Mouse (Mus musculus): Measurements from ENCODE around the gene Prdm13.

Prdm13 gene

GRCm38 (mm10) chr4:21685595-21686091, at the start of gene Prdm13:
Prdm13 (minus strand) TSS chr4:21685963.
- DNase-seq (ENCODE audit: low spot score in 2 of 2) = no peak

- DNase-seq (ENCODE audit: low spot score in 2 of 2) = peak; percentile 90 to 93
These were observed 41.9 kb upstream of the Prdm13 start, which contains the start of gene Ccnc for GRCm38 (mm10) chr4:21727615-21728165. Ccnc (plus strand) TSS chr4:21727701.

GRCm38 (mm10) chr4:21726912-21727614, 41.3 kb upstream of the Prdm13 start:
- DNase-seq (ENCODE audit: low spot score in 2 of 2) = peak in 1 of 2 experiments; percentile 7

GRCm38 (mm10) chr4:21722752-21723334, 37.1 kb upstream of the Prdm13 start:
- no peak for DNase-seq (ENCODE audit: low spot score in 2 of 2)

GRCm38 (mm10) chr4:21712147-21712546, 26.4 kb upstream of the Prdm13 start:
- peak; percentile 69 to 81 for DNase-seq (ENCODE audit: low spot score in 2 of 2)

- no peak for DNase-seq (ENCODE audit: low spot score in 2 of 2)
These were observed 19.3 kb upstream of the Prdm13 start for GRCm38 (mm10) chr4:21705046-21705445.

GRCm38 (mm10) chr4:21695638-21696254, 10.0 kb upstream of the Prdm13 start:
- peak in 1 of 2 experiments; percentile 35 for DNase-seq (ENCODE audit: low spot score in 2 of 2)

- DNase-seq (ENCODE audit: low spot score in 2 of 2) = no peak
These were observed 4.5 kb upstream of the Prdm13 start for GRCm38 (mm10) chr4:21690221-21690620.

- no peak for DNase-seq (ENCODE audit: low spot score in 2 of 2)
These were observed 3.8 kb upstream of the Prdm13 start for GRCm38 (mm10) chr4:21689492-21689941.

- DNase-seq (ENCODE audit: low spot score in 2 of 2) = peak in 1 of 2 experiments; percentile 5
These were observed 3.0 kb upstream of the Prdm13 start for GRCm38 (mm10) chr4:21688703-21689200.

GRCm38 (mm10) chr4:21687783-21688702, 2.3 kb upstream of the Prdm13 start:
- DNase-seq (ENCODE audit: low spot score in 2 of 2) = no peak

- no peak for DNase-seq (ENCODE audit: low spot score in 2 of 2)
These were observed 1.2 kb upstream of the Prdm13 start for GRCm38 (mm10) chr4:21686934-21687333.

- no peak for DNase-seq (ENCODE audit: low spot score in 2 of 2)
These were observed 653 bp upstream of the Prdm13 start for GRCm38 (mm10) chr4:21686416-21686815.

GRCm38 (mm10) chr4:21684341-21684970, 1.3 kb downstream of the Prdm13 start:
- DNase-seq (ENCODE audit: low spot score in 2 of 2) = no peak

GRCm38 (mm10) chr4:21682421-21683150, 3.2 kb downstream of the Prdm13 start:
- DNase-seq (ENCODE audit: low spot score in 2 of 2) = no peak

- no peak for DNase-seq (ENCODE audit: low spot score in 2 of 2)
These were observed 4.8 kb downstream of the Prdm13 start for GRCm38 (mm10) chr4:21680971-21681370.

- DNase-seq (ENCODE audit: low spot score in 2 of 2) = no peak
These were observed 5.9 kb downstream of the Prdm13 start for GRCm38 (mm10) chr4:21679624-21680480.

- DNase-seq (ENCODE audit: low spot score in 2 of 2) = no peak
These were observed 6.7 kb downstream of the Prdm13 start for GRCm38 (mm10) chr4:21678975-21679623.

All from urinary bladder, postnatal 36 days (tissue).